Mouse (Mus musculus) ovary, adult 18-20 months (tissue): ENCODE measurements at regions not wholly inside any gene's neighbourhood (a gene's known extent, or its start where the extent isn't known, plus 50 kb on each side); places are given as distances from the start of the nearest gene placed in this dataset.

Source experiments
- DNase-seq: peaks from one replicate; pipeline ENCODE4 v3.0.0; 2022; ENCODE audit warnings: low spot score, mixed read lengths

DNA sequence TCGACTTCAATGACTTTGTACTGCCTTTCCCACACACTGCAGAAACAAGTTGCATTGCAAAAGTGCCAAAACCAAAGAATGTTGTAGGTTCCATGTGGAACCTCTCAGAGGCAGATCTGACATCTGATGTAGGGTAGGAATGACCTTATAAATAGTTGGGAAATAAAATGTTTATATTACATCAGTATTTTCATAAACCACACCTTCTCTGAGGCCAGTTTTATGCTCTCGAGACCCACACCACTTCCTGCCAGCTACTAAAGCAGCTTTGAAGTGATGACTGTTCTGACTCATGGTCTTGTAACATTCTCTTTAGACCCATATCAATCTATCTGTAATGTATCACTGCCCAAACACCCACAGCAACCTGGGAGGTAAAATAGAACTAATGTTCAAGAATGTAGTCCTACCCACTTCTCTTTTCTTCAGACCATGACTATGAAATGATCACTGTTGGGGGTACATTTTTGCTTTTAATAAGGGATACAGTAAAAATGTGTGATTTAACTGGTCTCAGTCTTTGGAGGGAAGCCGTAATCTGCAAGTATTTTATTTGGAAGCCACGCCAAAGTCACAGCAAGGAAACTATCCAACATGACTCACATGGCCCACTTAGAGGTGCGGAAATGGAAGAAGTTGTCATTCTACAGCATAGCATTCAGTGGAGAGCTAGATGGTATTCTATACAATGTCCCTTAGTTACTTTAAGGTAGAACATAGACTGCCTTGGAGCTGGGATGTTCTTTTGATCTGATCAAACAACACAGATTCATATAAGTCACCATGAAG, 199.4 kb downstream of the Snx13 start:
- no peak for DNase-seq

GRCm38 (mm10) chr12:35232322-35232673, 185.3 kb downstream of the Snx13 start:
- no peak for DNase-seq

DNA sequence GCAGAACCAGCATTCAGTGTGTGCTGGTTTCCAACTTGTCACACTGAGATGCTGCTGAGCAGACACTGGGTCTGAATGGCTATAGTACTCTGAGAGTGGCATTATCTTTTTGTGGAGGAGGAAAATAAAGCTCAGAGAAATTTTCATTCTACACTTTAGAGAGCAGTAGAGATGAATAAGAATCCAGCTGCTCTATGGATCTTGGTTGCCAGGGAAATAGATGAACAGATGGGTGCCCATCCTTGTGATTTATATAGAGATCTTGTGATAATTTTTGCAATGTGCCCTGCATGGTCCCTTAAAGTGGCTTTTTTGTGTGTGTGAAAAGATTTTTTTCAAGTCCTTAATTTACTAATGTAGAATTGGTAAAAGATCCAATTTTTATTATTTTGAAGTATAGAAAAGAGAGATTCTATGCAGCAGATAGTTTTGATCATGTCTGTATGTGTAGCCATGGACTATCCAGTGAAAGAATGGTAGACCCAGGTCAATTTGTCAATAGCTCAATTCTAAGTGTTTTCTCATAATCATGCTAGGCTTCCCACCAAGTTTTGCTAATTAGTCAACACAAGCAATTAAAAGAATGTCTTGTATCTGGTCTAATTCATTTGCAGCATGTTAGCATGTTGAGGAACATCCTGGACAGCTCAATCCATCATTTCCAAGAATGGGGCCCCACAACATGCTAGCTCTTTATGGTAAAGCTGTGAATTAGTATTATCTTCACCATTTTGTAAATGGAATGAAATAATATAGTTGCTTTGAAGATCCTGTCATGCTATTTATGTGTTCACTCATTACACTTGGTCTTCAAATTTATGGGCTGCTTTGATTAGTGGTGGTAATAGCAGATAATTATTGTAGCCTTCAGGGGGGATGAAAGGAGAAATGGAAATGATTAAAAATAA, 184.7 kb downstream of the Snx13 start:
- DNase-seq, result no peak

DNA sequence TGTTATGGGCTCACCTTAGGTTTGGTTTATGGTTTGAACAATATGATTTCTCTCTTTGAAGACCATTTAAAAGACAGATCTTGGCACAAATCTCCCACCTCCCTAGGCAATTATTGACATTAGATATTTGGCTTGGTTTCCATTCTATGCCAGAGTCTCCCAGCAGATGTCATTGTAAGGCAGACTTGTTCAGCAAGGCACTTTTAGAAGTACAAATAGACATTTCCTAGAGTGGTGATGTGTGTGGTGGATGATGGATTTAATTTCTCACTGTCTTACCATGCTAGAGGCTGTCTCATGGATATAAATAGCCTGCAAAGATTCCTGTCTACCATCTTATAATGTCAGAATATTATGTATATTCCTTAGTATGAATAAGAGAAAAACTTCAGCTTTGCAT, 173.4 kb downstream of the Snx13 start:
- DNase-seq, result no peak

GRCm38 (mm10) chr12:35220002-35220401, 173.0 kb downstream of the Snx13 start:
- no peak for DNase-seq

DNA sequence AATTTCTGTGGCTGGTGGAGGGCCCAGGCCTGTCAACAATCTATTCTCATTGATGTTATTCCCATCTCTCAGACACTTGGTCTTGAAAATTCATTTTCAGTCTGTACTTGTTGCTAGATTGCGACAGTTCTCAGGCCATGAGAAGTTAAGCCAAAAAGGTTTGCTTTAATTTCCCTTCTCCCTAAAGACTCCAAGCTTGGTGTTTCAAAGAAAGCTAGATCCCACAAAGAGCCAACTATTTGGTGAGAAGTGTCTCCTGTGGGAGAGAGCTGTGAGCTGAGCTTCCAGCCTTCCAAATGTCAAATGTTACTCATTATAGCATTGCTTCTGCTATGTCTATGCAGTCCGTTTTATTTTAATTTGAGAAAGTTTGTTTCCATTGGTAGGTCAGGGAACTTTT, 169.7 kb downstream of the Snx13 start:
- DNase-seq, result no peak

DNA sequence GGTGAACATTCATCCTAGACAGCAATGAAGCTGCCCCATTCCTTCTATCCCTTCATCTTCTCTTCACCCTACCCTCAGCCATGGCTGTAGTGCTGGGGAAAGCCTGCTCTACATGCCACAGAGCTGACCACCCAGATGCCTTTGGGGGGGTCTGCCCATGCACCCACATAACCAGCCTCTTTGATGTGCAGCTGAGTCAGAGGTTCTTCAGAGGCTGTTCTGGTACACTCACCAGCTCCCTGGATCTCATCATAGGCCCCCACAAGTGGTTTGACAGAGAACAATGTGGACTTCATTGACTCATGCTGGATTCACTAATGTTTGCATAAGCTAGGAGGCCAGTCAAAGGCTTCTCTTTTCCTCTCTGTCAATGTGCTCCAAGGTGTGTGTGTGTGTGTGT, 162.4 kb downstream of the Snx13 start:
- DNase-seq, result no peak

DNA sequence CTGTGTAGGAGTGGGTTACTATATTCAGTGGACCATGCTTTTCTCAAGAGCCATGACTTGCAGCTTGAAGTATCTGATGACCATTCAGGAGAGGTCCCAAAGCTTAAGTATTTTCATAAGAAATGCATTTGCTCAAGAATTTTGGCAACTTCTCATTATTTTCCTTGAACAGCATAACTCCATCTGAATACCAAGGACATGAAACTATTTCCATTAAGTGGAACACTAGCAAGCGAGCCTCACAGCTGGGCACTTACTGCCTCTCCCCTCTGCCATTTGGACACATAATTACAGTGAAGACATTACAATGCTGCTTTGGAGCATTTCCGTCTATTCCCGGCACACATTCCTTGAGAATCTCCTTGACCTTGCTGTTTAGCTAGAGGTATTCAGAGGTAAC, 160.6 kb downstream of the Snx13 start:
- DNase-seq, result no peak

DNA sequence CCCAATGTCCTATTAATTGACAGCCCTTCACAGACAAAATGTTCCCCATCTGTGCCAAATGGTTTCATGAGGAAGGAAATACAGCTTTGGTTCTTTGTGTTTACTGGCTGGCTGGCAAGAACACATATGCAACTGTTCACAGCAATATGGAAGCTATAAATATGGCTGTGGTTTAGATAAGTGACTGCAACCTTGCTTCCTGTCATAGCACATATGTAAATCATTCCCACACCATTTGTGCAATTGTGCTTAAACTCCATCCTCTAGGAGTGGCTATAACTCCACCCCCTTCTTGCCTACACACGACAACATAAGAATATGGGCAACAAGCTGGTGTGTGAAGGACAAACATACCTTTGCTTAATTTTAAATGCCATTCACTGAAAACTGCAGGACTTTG, 156.4 kb downstream of the Snx13 start:
- no peak for DNase-seq

- no peak for DNase-seq
These were observed 153.1 kb downstream of the Snx13 start for GRCm38 (mm10) chr12:35200110-35200509.
